Mouse (Mus musculus) small intestine, adult 2 months (tissue): ENCODE measurements around the gene Hyal1. TPM values are rescaled to one million over a fixed set of nuclear protein-coding genes. Genes with fewer than 3 reads are reported as not detected.

Source experiments
- H3K27ac ChIP-seq: fragments of 200-500 bp; 2 replicates; pipeline ENCODE4 v1.5.1; 2012; ENCODE audit warnings: low read depth, low read length, control low read depth, inconsistent platforms; ENCODE audit not compliant: insufficient read depth
- H3K27me3 ChIP-seq: fragments of 200-500 bp; 2 replicates; pipeline ENCODE4 v1.6.1; 2012; ENCODE audit warnings: mild to moderate bottlenecking, moderate library complexity, low read length, inconsistent platforms; ENCODE audit not compliant: control insufficient read depth, insufficient read depth
- H3K36me3 ChIP-seq: fragments of 200-500 bp; 2 replicates; pipeline ENCODE4 v1.6.1; 2012; ENCODE audit warnings: mild to moderate bottlenecking, low read length, control low read depth, inconsistent platforms; ENCODE audit not compliant: control insufficient read depth, insufficient read depth
- H3K4me1 ChIP-seq: fragments of 200-500 bp; 2 replicates; pipeline ENCODE4 v1.6.1; 2012; ENCODE audit warnings: low read length, inconsistent platforms, mixed read lengths; ENCODE audit not compliant: control insufficient read depth, insufficient read depth, insufficient read length
- H3K4me3 ChIP-seq: fragments of 200-500 bp; 2 replicates; pipeline ENCODE4 v1.5.1; 2012; ENCODE audit warnings: low read depth, mild to moderate bottlenecking, control low read depth, inconsistent platforms, low read length, moderate library complexity
- CTCF ChIP-seq: fragments of 200-500 bp; IDR thresholded peaks from 2 replicates; pipeline ENCODE4 v1.5.1; 2012; ENCODE audit warnings: low read depth, mild to moderate bottlenecking, control low read depth, inconsistent platforms, low read length, moderate library complexity, mixed read lengths; ENCODE audit not compliant: insufficient replicate concordance, insufficient read length; ENCODE audit errors: extremely low read depth
- POLR2A ChIP-seq: fragments of 200-500 bp; IDR thresholded peaks from 2 replicates; pipeline ENCODE4 v1.6.1; 2012; ENCODE audit warnings: low read depth, mild to moderate bottlenecking, control low read depth, inconsistent platforms, low read length, moderate library complexity
- WGBS: fragments of 180-500 bp; shearing (Covaris S2); methylation state at CpG from one replicate; pipeline ENCODE4 v1.1.7; 2018; 5-methylcytosine and 5-hydroxymethylcytosine counted together
- polyA plus RNA-seq: library from polyadenylated mRNA; depleted of rRNA; stranded (reverse); fragments of >200 nt; gene quantifications from 2 replicates; pipeline ENCODE4 v1.2.3, GENCODE M21; 2012; rRNA removed

Gene Hyal1
- polyA plus RNA-seq, 1 experiment: 2.6 TPM

DNA sequence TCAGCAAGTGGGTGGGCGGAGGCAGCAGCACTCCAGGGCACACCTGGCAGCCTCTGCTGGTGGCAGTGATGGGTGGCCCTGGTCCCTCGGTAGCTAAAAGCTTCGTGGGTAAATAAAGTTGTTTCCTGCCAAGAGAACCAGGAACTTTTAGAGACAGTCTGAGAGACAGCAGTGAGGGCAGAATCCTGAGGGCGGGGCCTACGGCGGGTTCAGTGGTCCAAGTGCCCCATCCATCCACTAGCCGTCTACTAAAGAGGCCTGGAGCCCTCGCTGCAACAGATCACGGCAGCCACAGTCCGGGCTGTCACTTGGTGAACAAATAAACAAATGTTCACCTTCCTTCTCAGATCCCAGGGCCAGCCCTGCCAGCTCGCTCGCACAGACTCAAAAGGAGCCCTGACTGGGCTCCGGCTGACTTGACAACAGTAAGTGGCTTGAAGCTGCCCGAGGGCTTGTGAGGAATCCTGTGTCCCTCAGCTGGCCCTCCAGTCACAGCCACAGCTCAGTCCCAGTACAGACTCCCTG is 53.2 kb downstream of the Hyal1 start:
- Histone ChIP-seq H3K4me1 (peaks cover 50% of the 10 kb centered on the region), H3K27ac (peak overlapping the region; percentile 29; the same call in 1 of the 2 replicates), H3K27me3 (no peaks in the 10 kb centered on the region), H3K36me3 (peaks cover 4% of the 10 kb centered on the region), H3K4me3 (peak overlapping the region; percentile 16)
- TF ChIP-seq CTCF (no peak), POLR2A (no peak)
- WGBS: 23% methylated on average over 14 of the region's 14 CpGs

DNA sequence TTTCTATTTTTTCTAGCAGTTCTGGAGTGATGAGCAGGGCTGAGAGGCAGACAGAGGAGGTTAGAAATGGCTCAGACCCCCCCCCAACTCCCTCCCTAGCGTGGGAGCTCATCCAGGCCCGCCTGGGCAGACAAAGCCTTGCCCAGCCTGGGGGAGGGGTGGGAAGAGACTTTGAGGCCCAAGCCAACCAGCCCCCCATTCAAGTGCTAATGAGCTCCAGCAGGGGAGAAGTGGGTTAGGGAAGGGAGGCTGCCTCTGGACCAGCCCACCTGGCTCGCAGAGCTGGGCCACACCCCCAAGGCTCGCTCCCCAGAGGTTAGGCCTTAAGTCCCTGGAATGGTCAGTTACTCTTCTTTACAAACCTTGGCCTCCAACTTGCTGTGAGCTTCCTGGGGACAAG is 53.8 kb downstream of the Hyal1 start:
- peaks cover 47% of the 10 kb centered on the region for H3K4me1 ChIP-seq
- 59% methylated on average over 4 of the region's 4 CpGs for WGBS
- TF ChIP-seq CTCF (no peak), POLR2A (no peak)
- H3K4me3 ChIP-seq: no peak overlapping the region
- H3K27ac ChIP-seq: no peak overlapping the region
- no peaks in the 10 kb centered on the region for H3K27me3 ChIP-seq
- H3K36me3 ChIP-seq: peaks cover 2% of the 10 kb centered on the region; the same call in 1 of the 2 replicates

Other genes starting within 250 kb of the Hyal1 start
- gene Hemk1, start 238.6 kb upstream of the Hyal1 start, polyA plus RNA-seq: 9.8 and 9.9 TPM in 2 replicates
- 0.10 and 0.25 TPM in 2 replicates for gene 6430571L13Rik, start 236.3 kb upstream of the Hyal1 start, polyA plus RNA-seq
- gene Cacna2d2, start 177.3 kb upstream of the Hyal1 start, polyA plus RNA-seq: 2.9 and 5.3 TPM in 2 replicates
- 32.0 and 63.5 TPM in 2 replicates for gene Tmem115, start 43.0 kb upstream of the Hyal1 start, polyA plus RNA-seq
- gene Cyb561d2, start 34.7 kb upstream of the Hyal1 start, polyA plus RNA-seq: 35.6 and 47.7 TPM in 2 replicates
- 15.6 and 23.3 TPM in 2 replicates for gene Nprl2, start 34.7 kb upstream of the Hyal1 start, polyA plus RNA-seq
- 0.32 and 0.69 TPM in 2 replicates for gene Zmynd10, start 29.6 kb upstream of the Hyal1 start, polyA plus RNA-seq
- 14.1 and 33.2 TPM in 2 replicates for gene Rassf1, start 25.4 kb upstream of the Hyal1 start, polyA plus RNA-seq
- 38.8 and 49.7 TPM in 2 replicates for gene Tusc2, start 13.7 kb upstream of the Hyal1 start, polyA plus RNA-seq
- gene Hyal2, start 9.0 kb upstream of the Hyal1 start, polyA plus RNA-seq: 119 and 213 TPM in 2 replicates
- gene Naa80, start 2.0 kb downstream of the Hyal1 start, polyA plus RNA-seq: 26.3 and 46.3 TPM in 2 replicates
- 0.52 and 0.89 TPM in 2 replicates for gene Hyal3, start 3.9 kb downstream of the Hyal1 start, polyA plus RNA-seq
- gene Ifrd2, start 10.7 kb downstream of the Hyal1 start, polyA plus RNA-seq: 33.2 and 55.4 TPM in 2 replicates
- gene Sema3b, start 32.3 kb downstream of the Hyal1 start, polyA plus RNA-seq: 33.5 and 55.4 TPM in 2 replicates
- gene Gnai2, start 58.4 kb downstream of the Hyal1 start, polyA plus RNA-seq: 264 and 501 TPM in 2 replicates
- gene Slc38a3, start 92.6 kb downstream of the Hyal1 start, polyA plus RNA-seq: 2.8 and 48.7 TPM in 2 replicates
- gene Gnat1, start 102.8 kb downstream of the Hyal1 start, polyA plus RNA-seq: 0.13 and 0.17 TPM in 2 replicates
- 24.2 and 30.7 TPM in 2 replicates for gene Sema3f, start 133.5 kb downstream of the Hyal1 start, polyA plus RNA-seq
- 18.0 and 48.9 TPM in 2 replicates for gene Rbm5, start 194.1 kb downstream of the Hyal1 start, polyA plus RNA-seq